Mouse (Mus musculus): ENCODE measurements at regions not wholly inside any gene's neighbourhood (a gene's known extent, or its start where the extent isn't known, plus 50 kb on each side); places are given as distances from the start of the nearest gene placed in this dataset.

- Histone ChIP-seq H3K27ac (no peak overlapping the region), H3K9me3 (no peaks in the 10 kb centered on the region), H3K36me3 (no peaks in the 10 kb centered on the region), H3K4me3 (replicated peaks) (peak overlapping the region; percentile 42), H3K27me3 (0 out of 2 replicates have a peak, but pooled peaks cover 5% of the 10 kb centered on the region), H3K4me2 (peak overlapping the region; percentile 78), H3K4me1 (replicated peaks) (peaks cover 8% of the 10 kb centered on the region), H3K9ac (replicated peaks) (peak overlapping the region; percentile 57)
- peak; percentile 61; the same call in 1 of the 2 replicates for ATAC-seq (ENCODE audit: insufficient number of reproducible peaks, insufficient read depth, low FRiP score, low TSS enrichment, low read depth)
- 13% methylated on average over 13 of the region's 13 CpGs for WGBS
These were observed 2512.8 kb upstream of the 5930422O12Rik start for GRCm38 (mm10) chr8:30915601-30916171.

GRCm38 (mm10) chr8:30916184-30916751, 2512.2 kb upstream of the 5930422O12Rik start:
- Histone ChIP-seq H3K4me3 (replicated peaks) (peak overlapping the region; percentile 42), H3K27ac (no peak overlapping the region), H3K9ac (replicated peaks) (peak overlapping the region; percentile 57), H3K36me3 (no peaks in the 10 kb centered on the region), H3K4me1 (replicated peaks) (peaks cover 8% of the 10 kb centered on the region), H3K4me2 (peak overlapping the region; percentile 78), H3K27me3 (0 out of 2 replicates have a peak, but pooled peaks cover 5% of the 10 kb centered on the region), H3K9me3 (no peaks in the 10 kb centered on the region)
- WGBS: 9% methylated on average over 12 of the region's 12 CpGs
- ATAC-seq (ENCODE audit: insufficient number of reproducible peaks, insufficient read depth, low FRiP score, low TSS enrichment, low read depth): no peak

GRCm38 (mm10) chr8:30921451-30921850, 2507.1 kb upstream of the 5930422O12Rik start:
- H3K4me1 ChIP-seq (replicated peaks): 0 out of 2 replicates have a peak, but pooled peaks cover 2% of the 10 kb centered on the region
- 65% methylated on average over 12 of the region's 12 CpGs for WGBS
- H3K27me3 ChIP-seq: 0 out of 2 replicates have a peak, but pooled peaks cover 3% of the 10 kb centered on the region
- H3K4me3 ChIP-seq (replicated peaks): no peak overlapping the region
- H3K9ac ChIP-seq (replicated peaks): no peak overlapping the region
- no peaks in the 10 kb centered on the region for H3K9me3 ChIP-seq
- H3K27ac ChIP-seq: no peak overlapping the region
- no peak overlapping the region for H3K4me2 ChIP-seq
- ATAC-seq (ENCODE audit: insufficient number of reproducible peaks, insufficient read depth, low FRiP score, low TSS enrichment, low read depth): no peak
- H3K36me3 ChIP-seq: no peaks in the 10 kb centered on the region

GRCm38 (mm10) chr8:30923301-30924159, 2505.0 kb upstream of the 5930422O12Rik start:
- ATAC-seq (ENCODE audit: insufficient number of reproducible peaks, insufficient read depth, low FRiP score, low TSS enrichment, low read depth): peak; percentile 80
- Histone ChIP-seq H3K4me2 (peak overlapping the region; percentile 39), H3K27ac (no peak overlapping the region), H3K9ac (replicated peaks) (no peak overlapping the region), H3K9me3 (no peaks in the 10 kb centered on the region), H3K27me3 (0 out of 2 replicates have a peak, but pooled peaks cover 3% of the 10 kb centered on the region), H3K4me3 (replicated peaks) (no peak overlapping the region), H3K36me3 (no peaks in the 10 kb centered on the region), H3K4me1 (replicated peaks) (no peaks in the 10 kb centered on the region)
- WGBS: 35% methylated on average over 18 of the region's 18 CpGs

- H3K9me3 ChIP-seq: no peaks in the 10 kb centered on the region
- no peak overlapping the region for H3K27ac ChIP-seq
- no peak for ATAC-seq (ENCODE audit: insufficient number of reproducible peaks, insufficient read depth, low FRiP score, low TSS enrichment, low read depth)
- H3K4me2 ChIP-seq: peak overlapping the region; percentile 39
- no peak overlapping the region for H3K4me3 ChIP-seq (replicated peaks)
- no peaks in the 10 kb centered on the region for H3K36me3 ChIP-seq
- H3K4me1 ChIP-seq (replicated peaks): no peaks in the 10 kb centered on the region
- H3K9ac ChIP-seq (replicated peaks): no peak overlapping the region
- H3K27me3 ChIP-seq: 0 out of 2 replicates have a peak, but pooled peaks cover 3% of the 10 kb centered on the region
- 43% methylated on average over 5 of the region's 5 CpGs for WGBS
These were observed 2504.4 kb upstream of the 5930422O12Rik start for GRCm38 (mm10) chr8:30924160-30924534.

- ATAC-seq (ENCODE audit: insufficient number of reproducible peaks, insufficient read depth, low FRiP score, low TSS enrichment, low read depth): no peak
- no peaks in the 10 kb centered on the region for H3K4me1 ChIP-seq (replicated peaks)
- no peaks in the 10 kb centered on the region for H3K9me3 ChIP-seq
- H3K36me3 ChIP-seq: no peaks in the 10 kb centered on the region
- 0 out of 2 replicates have a peak, but pooled peaks cover 3% of the 10 kb centered on the region for H3K27me3 ChIP-seq
- H3K4me3 ChIP-seq (replicated peaks): no peak overlapping the region
- H3K4me2 ChIP-seq: no peak overlapping the region
- WGBS: 61% methylated on average over 6 of the region's 6 CpGs
- no peak overlapping the region for H3K27ac ChIP-seq
- H3K9ac ChIP-seq (replicated peaks): no peak overlapping the region
These were observed 2503.9 kb upstream of the 5930422O12Rik start for GRCm38 (mm10) chr8:30924656-30925055.

- no peak overlapping the region for H3K9ac ChIP-seq (replicated peaks)
- peaks cover 11% of the 10 kb centered on the region for H3K4me1 ChIP-seq (replicated peaks)
- no peak overlapping the region for H3K27ac ChIP-seq
- no peaks in the 10 kb centered on the region for H3K36me3 ChIP-seq
- ATAC-seq (ENCODE audit: insufficient number of reproducible peaks, insufficient read depth, low FRiP score, low TSS enrichment, low read depth): no peak
- no peak overlapping the region for H3K4me3 ChIP-seq (replicated peaks)
- no peak overlapping the region for H3K4me2 ChIP-seq
- H3K27me3 ChIP-seq: no peaks in the 10 kb centered on the region
- H3K9me3 ChIP-seq: no peaks in the 10 kb centered on the region
- 86% methylated on average over 4 of the region's 4 CpGs for WGBS
These were observed 2490.9 kb upstream of the 5930422O12Rik start for GRCm38 (mm10) chr8:30937449-30938075.

GRCm38 (mm10) chr8:30940901-30941300, 2487.6 kb upstream of the 5930422O12Rik start:
- Histone ChIP-seq H3K4me1 (replicated peaks) (peaks cover 11% of the 10 kb centered on the region), H3K27me3 (no peaks in the 10 kb centered on the region), H3K27ac (no peak overlapping the region), H3K4me2 (no peak overlapping the region), H3K36me3 (no peaks in the 10 kb centered on the region), H3K9me3 (no peaks in the 10 kb centered on the region), H3K9ac (replicated peaks) (no peak overlapping the region), H3K4me3 (replicated peaks) (no peak overlapping the region)
- ATAC-seq (ENCODE audit: insufficient number of reproducible peaks, insufficient read depth, low FRiP score, low TSS enrichment, low read depth): no peak
- 10% methylated on average over 4 of the region's 4 CpGs for WGBS

GRCm38 (mm10) chr8:30941511-30942175, 2486.9 kb upstream of the 5930422O12Rik start:
- Histone ChIP-seq H3K4me3 (replicated peaks) (no peak overlapping the region), H3K9ac (replicated peaks) (no peak overlapping the region), H3K9me3 (no peaks in the 10 kb centered on the region), H3K36me3 (no peaks in the 10 kb centered on the region), H3K4me1 (replicated peaks) (peaks cover 11% of the 10 kb centered on the region), H3K27me3 (no peaks in the 10 kb centered on the region), H3K27ac (no peak overlapping the region), H3K4me2 (no peak overlapping the region)
- ATAC-seq (ENCODE audit: insufficient number of reproducible peaks, insufficient read depth, low FRiP score, low TSS enrichment, low read depth): no peak
- 66% methylated on average over 11 of the region's 11 CpGs for WGBS

- ATAC-seq (ENCODE audit: insufficient number of reproducible peaks, insufficient read depth, low FRiP score, low TSS enrichment, low read depth): peak; percentile 80
- Histone ChIP-seq H3K4me3 (replicated peaks) (no peak overlapping the region), H3K9ac (replicated peaks) (no peak overlapping the region), H3K36me3 (no peaks in the 10 kb centered on the region), H3K4me2 (no peak overlapping the region), H3K27ac (0 out of 2 replicates have a peak overlapping the region, but pooled peaks have one; percentile 9), H3K4me1 (replicated peaks) (peaks cover 6% of the 10 kb centered on the region), H3K27me3 (no peaks in the 10 kb centered on the region), H3K9me3 (no peaks in the 10 kb centered on the region)
- WGBS: 26% methylated on average over 10 of the region's 10 CpGs
These were observed 2482.1 kb upstream of the 5930422O12Rik start for GRCm38 (mm10) chr8:30946154-30947065.

Measured in limb, embryonic 12.5 days (tissue).